Mouse (Mus musculus) small intestine, adult 10 weeks (tissue): ENCODE measurements around the gene 4933403O08Rik. TPM values are rescaled to one million over a fixed set of nuclear protein-coding genes. Genes with fewer than 3 reads are reported as not detected.

Source experiments
- polyA plus RNA-seq: library from polyadenylated mRNA; stranded (reverse); fragments of 350-450 nt; fragmentation: Illumina TruSeq; extraction: RNeasy Lipid Tissue Mini Kit (QIAGEN cat#74804); gene quantifications from one replicate; pipeline ENCODE4 v1.2.3, GENCODE M21; 2014; ENCODE audit warnings: low replicate concordance

4933403O08Rik gene
- polyA plus RNA-seq, result not detected

GRCm38 (mm10) chrX:112238749-112239148 is at the start of gene 4933403O08Rik:
Gene 4933403O08Rik (plus strand): TSS chrX:112239049.

Other genes starting within 250 kb of the 4933403O08Rik start
- not detected for gene Tex16, start 228.0 kb upstream of the 4933403O08Rik start, polyA plus RNA-seq
- 185 TPM for gene Apool, start 72.3 kb downstream of the 4933403O08Rik start, polyA plus RNA-seq
- 0.67 TPM for gene Satl1, start 167.7 kb downstream of the 4933403O08Rik start, polyA plus RNA-seq